Mouse (Mus musculus) c-Kit-negative CD71-positive TER-119-positive erythroid progenitor cells, embryonic 14.5 days (primary cell): ENCODE measurements around the gene Slc22a26.
"Not testable (repeated sequence)": the region's sequence is repeated elsewhere in the genome, so short reads cannot be mapped to it uniquely, and the experiment has no call there.

Experiments
- DNase-seq: peaks from one replicate; pipeline ENCODE4 v3.0.0-alpha.2; 2013; ENCODE audit warnings: low read depth, low spot score

Slc22a26 gene

DNA sequence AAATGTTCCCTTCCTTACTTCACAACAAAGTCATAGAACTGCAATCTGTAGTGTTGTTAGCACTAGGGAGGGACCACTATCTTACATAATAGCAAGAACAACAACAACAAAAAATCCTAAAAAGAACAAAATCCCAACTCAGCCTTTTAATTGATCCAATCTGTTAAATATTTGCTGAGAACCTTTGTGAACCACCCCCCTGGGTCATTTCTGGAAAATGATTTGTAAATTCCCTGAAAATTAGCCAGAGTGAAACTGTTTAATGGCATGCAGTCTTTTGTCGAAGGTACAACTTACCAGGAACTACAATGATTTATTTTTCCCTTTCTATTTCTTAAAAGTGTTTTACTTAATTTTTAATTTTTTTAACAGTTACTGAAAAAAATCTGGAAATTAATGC is at the start of gene Slc22a26:
Gene Slc22a26, minus strand, starts transcription at position 97 of the 400 bp plus-strand sequence.
- no peak for DNase-seq

- no peak for DNase-seq
Observed at GRCm38 (mm10) chr19:7829851-7830250, 27.4 kb upstream of the Slc22a26 start.

- DNase-seq = no peak
Observed at GRCm38 (mm10) chr19:7790571-7790970, 11.9 kb downstream of the Slc22a26 start.

- DNase-seq = no peak
Observed at GRCm38 (mm10) chr19:7775306-7775705, 27.2 kb downstream of the Slc22a26 start.

- no peak for DNase-seq
Observed at GRCm38 (mm10) chr19:7766124-7766523, 36.3 kb downstream of the Slc22a26 start.

- no peak for DNase-seq
Observed at GRCm38 (mm10) chr19:7765599-7765998, 36.9 kb downstream of the Slc22a26 start.

GRCm38 (mm10) chr19:7753371-7753770 is 49.1 kb downstream of the Slc22a26 start:
- DNase-seq = not testable (repeated sequence)
